Mouse (Mus musculus): Measurements from ENCODE around the gene Mcoln2. TPM values are rescaled to one million over a fixed set of nuclear protein-coding genes. Genes with fewer than 3 reads are reported as not detected.

Mcoln2 gene
- total RNA-seq, 1 experiment, result 0.40 TPM

GRCm38 (mm10) chr3:146244630-146245029 lies 95.0 kb downstream of the Mcoln2 start:
- DNase-seq (ENCODE audit: low read depth, low spot score), result no peak
- in situ Hi-C loops (cut with MboI; ENCODE audit: low sequenced_read_pairs in 2 of 2, unreplicated experiment in 2 of 2), result no loop called here
- TF ChIP-seq HCFC1 (IDR thresholded peaks at IDR 0.05; ENCODE audit: borderline replicate concordance, insufficient read depth, low read length) (no peak), CHD2 (IDR thresholded peaks at IDR 0.05; ENCODE audit: low read depth, low read length) (no peak), ZC3H11A (IDR thresholded peaks at IDR 0.05; ENCODE audit: borderline replicate concordance, low read depth, low read length) (no peak), MAFK (IDR thresholded peaks at IDR 0.05; ENCODE audit: insufficient read depth, low read depth, low read length) (no peak), ZNF384 (IDR thresholded peaks at IDR 0.05; ENCODE audit: low read depth, low read length) (no peak)
- Histone ChIP-seq H3K9me3 (ENCODE audit: control insufficient read depth, insufficient read depth, low read depth, low read length) (no peaks in the 10 kb centered on the region), H3K36me3 (ENCODE audit: control insufficient read depth, insufficient read depth, low read length, poor library complexity, severe bottlenecking) (no peaks in the 10 kb centered on the region), H3K9ac (ENCODE audit: insufficient read depth, low read depth, low read length, poor library complexity, severe bottlenecking) (no peak overlapping the region), H3K4me3 (ENCODE audit: insufficient read depth in 1 of 2, low read depth in 1 of 2, low read length in 2 of 2, poor library complexity in 1 of 2, severe bottlenecking in 1 of 2) (no peak overlapping the region), H3K4me1 (ENCODE audit: control insufficient read depth in 2 of 2, insufficient read depth in 2 of 2, low read length in 2 of 2, poor library complexity in 1 of 2) (no peaks in the 10 kb centered on the region), H3K27ac (ENCODE audit: insufficient read depth, low read depth, low read length, poor library complexity, severe bottlenecking) (no peak overlapping the region)

Other genes with a start within 250 kb of the Mcoln2 start
- gene Bcl10, start 227.0 kb upstream of the Mcoln2 start, total RNA-seq (2012; rRNA removed), result 14.9 and 27.8 TPM in 2 replicates
- 21.6 and 38.7 TPM in 2 replicates for gene 2410004B18Rik, start 211.8 kb upstream of the Mcoln2 start, total RNA-seq (2012; rRNA removed)
- 17.3 and 19.9 TPM in 2 replicates for gene Syde2, start 162.0 kb upstream of the Mcoln2 start, total RNA-seq (2012; rRNA removed)
- 0.32 and 0.67 TPM in 2 replicates for gene Wdr63, start 41.7 kb upstream of the Mcoln2 start, total RNA-seq (2012; rRNA removed)
- gene Mcoln3, start 32.4 kb upstream of the Mcoln2 start, total RNA-seq (2012; rRNA removed), result 1.4 and 2.5 TPM in 2 replicates
- gene Lpar3, start 71.1 kb downstream of the Mcoln2 start, total RNA-seq (2012; rRNA removed), result 0.63 and 0.89 TPM in 2 replicates